Mouse (Mus musculus): ENCODE measurements around the gene Zpbp2.

DNA sequence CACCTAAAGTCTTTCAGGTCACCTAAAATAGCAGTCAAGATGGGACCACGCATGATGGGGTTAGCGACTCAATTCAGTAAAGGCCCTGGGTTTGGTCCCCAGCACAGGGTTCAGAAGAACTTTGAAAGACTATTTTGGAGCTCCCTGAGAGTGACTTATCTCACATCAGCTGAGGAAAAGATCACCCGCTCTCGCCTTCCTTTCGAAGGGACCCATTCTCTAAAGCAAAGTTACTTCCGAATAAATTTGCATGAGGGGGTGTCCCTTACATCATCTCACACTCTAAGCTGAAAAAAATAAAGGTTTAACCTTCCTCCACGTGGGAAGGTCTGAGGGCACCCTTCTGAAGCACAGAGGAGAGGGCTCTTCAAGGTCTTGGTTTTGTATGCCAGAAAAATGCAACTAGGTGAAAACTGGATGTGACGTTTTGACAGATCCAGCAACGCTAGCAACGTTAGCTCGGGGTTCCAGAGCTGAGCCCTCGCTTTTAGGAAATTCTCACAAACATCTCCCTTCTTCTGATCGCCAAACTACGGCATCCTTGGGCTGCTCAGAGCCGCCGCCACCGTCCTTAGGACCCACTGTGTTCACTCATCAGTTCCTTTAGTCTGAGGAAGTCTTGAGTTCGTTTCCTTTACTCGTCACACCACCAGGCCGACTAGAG lies 454 bp upstream of the Zpbp2 start:
- no peak for TF ChIP-seq CTCF (IDR thresholded peaks at IDR 0.05; ENCODE audit: borderline replicate concordance, insufficient read depth, low read depth, low read length)
- no peak for TF ChIP-seq POLR2A (IDR thresholded peaks at IDR 0.05; ENCODE audit: borderline replicate concordance, insufficient read depth, low read length)
